Mouse (Mus musculus) ovary, adult 18-20 months (tissue): Measurements from ENCODE around the gene Dscam.

Source experiments
- DNase-seq: peaks from one replicate; pipeline ENCODE4 v3.0.0; 2022; ENCODE audit warnings: low spot score, mixed read lengths

The Dscam gene

DNA sequence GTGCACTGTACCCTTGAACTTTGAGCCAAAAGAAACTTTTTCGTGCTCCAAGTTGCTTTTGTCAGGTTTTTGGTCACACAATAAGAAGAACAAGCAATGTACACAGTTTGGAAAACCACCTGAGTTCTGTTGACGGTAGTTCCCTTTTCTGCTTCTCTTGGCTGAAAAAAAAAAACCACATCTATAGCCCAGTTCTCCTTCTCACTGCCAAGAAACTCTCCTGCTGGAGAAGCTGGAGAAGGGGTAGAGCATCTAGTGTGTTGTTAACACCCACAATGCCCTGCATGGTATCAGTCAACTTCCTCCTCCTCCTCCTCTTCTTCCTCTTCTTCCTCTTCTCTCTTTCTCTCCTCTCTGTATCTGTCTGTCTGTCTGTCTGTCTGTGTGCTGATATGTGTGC, 65.3 kb downstream of the Dscam start:
- DNase-seq: no peak

- DNase-seq: no peak
Measured at GRCm38 (mm10) chr16:97103046-97103445, 67.5 kb downstream of the Dscam start.

- no peak for DNase-seq
Measured at GRCm38 (mm10) chr16:97100091-97100490, 70.5 kb downstream of the Dscam start.

DNA sequence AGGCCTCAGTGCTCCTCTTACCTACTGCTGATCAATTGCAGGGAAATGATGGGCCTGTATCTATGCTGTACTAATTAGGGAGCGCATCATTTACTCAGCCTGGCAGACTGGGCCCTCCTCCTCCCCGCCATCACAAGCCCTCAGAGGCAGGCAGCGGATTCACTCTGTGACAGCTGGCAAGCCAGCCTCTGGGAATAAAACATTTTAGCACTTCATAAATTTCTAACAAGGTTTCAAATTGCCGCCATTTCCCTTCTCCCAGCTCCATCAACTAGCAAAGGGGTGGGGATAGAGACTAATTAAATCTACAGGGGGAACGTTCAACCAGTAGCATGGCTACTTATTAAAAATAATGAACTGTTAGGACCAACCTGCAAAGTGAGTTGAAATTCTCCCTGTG, 72.0 kb downstream of the Dscam start:
- DNase-seq: no peak

DNA sequence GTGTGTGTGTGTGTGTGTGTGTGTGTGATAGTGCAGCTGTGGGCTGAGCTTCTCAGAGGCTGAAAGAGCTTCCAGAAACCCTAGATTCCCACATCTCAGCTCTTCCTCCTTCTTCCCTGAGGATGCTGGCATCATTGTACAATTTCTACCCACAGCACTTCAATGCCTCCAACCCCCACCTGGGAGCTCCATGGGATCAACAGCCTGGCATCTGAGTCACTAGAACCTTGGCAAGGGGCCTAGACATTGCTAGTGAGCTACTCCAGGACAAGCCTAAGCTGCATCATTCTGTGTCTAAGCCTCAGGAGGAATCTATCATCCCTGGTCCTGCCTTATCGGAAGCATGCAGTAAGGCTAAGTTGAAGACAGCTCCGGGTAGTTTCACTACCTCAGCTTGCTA, 73.8 kb downstream of the Dscam start:
- DNase-seq: no peak

GRCm38 (mm10) chr16:97095496-97095895, 75.1 kb downstream of the Dscam start:
- no peak for DNase-seq

GRCm38 (mm10) chr16:97089339-97089738, 81.2 kb downstream of the Dscam start:
- no peak for DNase-seq

GRCm38 (mm10) chr16:97083694-97084093, 86.9 kb downstream of the Dscam start:
- DNase-seq: no peak

DNA sequence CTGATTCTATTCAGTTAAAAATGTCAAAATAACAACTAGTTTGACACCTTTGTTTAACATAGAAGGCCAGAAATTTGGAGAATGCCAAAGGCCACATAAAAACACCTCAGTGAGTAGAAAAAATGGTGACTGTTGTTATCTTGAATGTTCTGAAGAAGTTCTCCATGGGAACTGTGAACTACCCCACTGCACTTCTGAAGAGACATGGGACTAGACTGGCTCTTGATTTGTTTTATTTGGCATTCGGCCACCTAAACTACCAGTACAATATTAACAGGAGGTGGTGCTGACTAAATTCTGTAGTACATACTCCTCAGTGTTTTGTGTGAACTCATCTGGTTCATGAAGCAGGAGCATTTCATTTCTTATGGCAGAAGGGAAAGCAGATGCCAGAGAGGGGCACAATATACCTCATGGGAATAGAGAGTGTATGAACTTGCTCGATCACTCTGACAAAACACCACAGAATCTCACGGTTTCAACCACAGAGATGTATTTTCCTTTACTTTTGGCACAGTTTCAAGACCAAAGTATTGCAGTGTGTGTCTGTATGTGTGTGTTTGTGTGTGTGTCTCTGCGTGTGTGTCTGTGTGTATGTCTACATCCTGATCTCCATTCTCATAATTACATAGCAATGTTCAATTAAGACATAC, 94.5 kb downstream of the Dscam start:
- DNase-seq: no peak

DNA sequence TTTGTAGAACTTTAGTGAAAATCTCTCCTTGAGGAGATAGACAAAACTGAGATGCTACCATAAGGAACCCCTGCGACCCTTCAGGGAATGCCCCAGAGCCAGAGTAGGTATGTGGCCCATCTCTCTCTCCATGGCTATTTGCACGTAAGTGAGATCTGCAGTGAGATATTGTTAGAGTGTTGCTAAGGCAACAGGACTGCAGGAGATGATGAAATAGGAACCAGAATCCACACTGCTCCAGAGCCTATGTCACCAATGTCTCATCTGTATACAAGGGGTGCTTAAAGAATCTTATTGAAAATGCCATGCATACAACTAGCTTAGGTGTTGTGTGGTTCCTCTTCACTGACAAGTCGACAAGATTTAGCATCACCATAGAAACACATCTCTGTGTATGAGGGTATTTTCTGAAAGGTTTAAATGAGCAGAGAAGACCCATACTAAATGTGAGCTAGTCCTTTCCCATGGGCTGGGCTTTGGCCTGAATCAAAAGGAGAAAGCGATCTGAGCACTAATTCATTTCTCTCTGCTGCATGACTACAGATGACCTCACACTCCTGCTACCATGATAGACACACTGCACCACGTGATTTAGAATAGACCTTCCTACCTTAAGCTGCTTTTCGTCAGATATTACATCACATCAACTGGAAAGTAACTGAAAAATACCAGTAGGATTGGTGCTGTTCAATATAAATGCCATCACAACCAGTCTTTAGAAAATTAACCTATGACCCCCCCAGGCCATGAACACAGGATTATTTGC, 95.2 kb downstream of the Dscam start:
- DNase-seq: no peak

DNA sequence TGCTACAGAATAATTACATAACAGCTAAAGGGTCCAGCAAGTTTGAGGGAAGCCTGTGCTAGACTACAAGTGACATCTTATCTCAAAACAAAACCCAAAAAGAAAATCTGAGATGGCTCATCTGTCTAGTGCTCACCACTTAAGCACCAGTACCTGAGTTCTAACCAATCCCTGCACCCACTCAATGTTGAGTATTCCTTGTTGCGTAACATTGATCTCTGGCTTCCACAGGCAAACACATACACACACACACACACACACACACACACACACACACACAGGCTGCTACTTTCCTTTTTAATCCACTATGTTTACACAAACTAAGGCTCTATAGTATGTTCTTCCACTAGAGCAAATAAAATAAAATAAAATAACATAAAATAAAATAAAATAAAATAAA, 96.7 kb downstream of the Dscam start:
- no peak for DNase-seq

DNA sequence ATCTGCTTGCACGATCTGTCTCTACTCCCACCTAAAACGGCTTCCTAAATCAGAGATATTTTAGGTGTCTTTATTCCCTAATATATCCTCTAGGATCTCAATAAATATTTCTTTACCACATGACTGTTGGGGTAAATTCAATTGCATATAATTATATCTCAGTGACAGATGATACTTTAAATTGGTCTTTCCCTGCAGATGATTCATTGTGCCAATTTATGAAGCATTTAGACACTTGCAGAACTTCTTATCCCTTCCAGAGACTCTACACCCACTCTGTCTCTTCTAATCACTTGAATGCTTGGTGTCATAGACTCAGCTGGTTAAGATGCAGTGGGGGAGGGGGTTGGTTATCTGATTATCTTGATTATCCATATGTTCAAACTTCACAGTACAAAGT, 97.9 kb downstream of the Dscam start:
- DNase-seq: no peak

- DNase-seq: no peak
Measured at GRCm38 (mm10) chr16:97066856-97067255, 103.7 kb downstream of the Dscam start.

DNA sequence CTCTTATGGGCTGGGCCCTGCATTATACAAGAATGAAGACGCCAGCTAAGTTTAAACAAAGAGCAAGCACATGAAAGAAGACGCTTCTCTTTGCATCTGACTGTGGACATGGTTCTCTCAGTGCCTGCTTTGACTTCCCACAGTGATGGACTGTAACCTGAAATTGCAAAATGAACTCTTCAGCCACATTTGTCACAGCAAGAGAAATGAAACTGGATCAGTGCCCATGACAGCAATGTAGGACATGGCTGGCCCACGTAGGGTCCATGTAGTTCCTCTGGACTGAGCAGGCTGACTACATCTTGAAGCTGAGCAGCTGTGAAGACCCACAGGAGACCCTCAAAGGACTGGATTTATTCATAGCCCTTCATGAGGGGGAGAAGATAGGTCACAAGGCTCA, 108.3 kb downstream of the Dscam start:
- no peak for DNase-seq

GRCm38 (mm10) chr16:97061390-97061789, 109.2 kb downstream of the Dscam start:
- no peak for DNase-seq

DNA sequence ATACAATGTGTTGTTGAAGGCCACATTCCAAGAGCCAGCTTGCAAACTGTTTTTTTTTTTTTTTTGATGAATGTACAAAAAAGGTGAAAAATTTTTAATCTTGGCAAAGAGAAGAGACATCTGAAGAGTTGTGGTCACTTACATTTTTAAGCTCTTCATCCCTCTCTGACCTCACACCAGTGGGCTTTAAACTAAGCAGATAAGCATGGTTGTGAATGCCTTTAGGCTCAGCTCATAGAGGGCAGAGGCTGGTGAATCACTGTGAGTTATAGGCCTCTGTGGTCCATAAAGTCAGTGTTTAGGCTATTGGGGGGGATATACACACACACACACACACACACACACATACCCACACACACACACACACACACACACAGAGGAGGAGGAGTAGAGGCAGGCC, 109.8 kb downstream of the Dscam start:
- no peak for DNase-seq

DNA sequence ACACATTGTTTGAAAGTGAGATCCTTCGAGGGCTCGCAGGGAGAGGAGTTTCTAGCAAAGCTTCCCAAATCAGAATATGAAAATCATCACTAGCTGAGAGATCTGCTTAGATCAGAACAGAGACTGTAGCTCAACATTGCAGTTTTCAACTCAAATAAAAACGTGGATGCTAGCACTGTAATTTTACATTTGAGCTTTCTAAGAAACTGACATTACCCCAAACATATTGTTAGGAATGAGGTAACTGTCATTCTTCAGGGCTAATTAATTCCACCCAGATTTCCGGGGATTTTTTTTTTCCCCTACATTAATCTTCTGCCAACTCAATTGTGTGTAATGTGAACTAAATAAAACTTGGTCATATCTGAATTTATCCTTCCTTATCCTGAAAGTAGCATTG, 110.3 kb downstream of the Dscam start:
- no peak for DNase-seq

GRCm38 (mm10) chr16:97035271-97035670, 135.3 kb downstream of the Dscam start:
- no peak for DNase-seq

DNA sequence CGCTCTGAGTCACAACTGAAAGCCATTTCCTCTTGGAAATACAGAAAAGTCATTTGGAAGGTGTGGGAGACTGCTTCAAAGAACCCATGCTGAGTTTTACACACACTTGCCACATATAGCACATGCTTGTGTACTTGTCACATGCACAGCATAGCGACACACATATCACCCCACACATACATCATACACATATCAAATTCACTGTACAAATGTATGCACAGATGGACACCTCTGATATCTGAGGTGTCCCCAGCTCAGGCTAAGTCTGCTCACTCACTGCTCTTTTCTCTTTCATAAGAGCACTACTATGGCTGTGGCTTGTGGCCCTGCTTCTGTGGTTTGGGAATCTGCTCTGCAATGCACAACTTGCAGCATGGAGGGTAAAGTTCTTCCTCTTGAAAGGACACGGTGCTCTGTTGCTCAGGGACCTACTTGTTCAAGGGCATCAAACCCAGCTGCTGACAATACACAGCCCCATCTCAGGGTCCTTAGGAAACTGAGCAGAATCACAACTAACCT, 137.0 kb downstream of the Dscam start:
- DNase-seq: no peak

DNA sequence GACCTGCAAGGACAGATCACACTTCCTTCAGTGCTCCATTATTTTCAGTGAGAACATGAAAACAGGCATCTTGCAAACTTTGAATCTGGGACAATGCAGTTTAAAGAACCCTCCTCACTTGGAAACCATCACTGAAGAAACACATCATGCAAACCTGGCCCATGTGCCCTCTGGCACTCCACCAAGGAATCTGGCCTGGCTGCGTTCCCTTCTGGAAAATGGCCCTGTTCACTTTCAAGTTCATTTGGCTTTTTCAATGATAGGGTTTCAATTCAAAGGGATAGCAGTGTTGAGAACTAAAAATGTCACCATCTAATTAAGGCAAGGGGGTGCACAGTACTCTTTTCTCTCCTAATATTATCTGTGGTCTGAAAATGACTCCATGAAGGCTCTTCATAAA, 142.9 kb downstream of the Dscam start:
- DNase-seq: no peak

DNA sequence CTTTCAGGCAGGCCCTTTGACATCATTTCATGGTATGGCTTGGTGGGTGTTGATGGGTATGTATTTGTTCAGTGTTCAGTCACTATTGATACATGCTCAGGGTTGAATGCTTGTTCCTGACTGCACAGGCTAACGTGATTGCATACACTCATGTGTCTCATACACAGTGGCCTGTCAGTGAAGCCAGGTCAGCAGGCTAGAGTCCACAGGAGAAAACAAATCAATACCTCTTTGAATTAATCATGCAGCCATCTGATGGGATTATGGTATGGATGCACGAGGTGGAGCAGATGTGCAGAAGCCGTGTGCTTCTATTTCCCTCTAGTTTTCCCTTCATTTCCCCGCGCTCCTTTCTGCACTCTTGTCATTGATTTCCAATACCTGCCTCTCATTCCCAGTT, 143.7 kb downstream of the Dscam start:
- DNase-seq: no peak

DNA sequence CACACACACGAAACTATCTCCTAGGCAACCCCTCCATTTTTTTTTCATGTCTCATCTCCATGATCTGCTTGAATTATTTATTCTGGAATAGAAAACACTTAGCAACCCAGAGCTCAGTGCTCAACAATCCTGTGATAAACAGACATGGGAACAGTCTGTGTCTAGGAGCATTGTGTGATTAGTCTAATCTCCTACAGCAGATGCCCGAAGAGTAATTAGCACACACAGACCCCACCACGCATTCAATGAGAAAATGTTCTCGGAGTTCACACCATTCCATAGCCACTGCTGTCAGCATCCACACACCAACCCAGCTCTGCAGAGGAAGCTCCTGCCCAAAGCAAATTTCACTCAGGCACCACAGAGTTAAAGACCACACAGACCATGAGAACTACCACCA, 146.1 kb downstream of the Dscam start:
- DNase-seq: no peak

DNA sequence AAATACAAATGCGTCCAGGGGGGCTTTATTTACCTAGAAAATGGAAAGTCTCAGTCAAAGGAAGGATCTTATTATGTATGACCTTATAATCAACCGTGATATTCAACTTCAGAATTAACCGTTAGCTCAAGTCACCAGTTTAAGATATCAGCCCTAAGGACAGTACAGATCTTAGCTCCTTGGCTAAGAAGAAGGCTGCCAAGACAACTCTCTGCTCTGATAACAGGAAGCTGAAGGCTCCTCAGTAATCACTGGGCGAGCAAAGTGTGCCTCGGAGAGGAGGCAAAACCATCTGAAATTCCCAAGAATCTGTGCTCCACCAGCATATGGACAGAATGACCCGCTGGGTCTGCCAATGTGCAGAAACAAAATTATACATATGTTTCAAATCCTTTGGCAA, 149.1 kb downstream of the Dscam start:
- no peak for DNase-seq

GRCm38 (mm10) chr16:97018304-97018703, 152.2 kb downstream of the Dscam start:
- DNase-seq: no peak
